Mouse (Mus musculus): ENCODE results near the gene Cdk17. TPM values are rescaled to one million over a fixed set of nuclear protein-coding genes. Genes with fewer than 3 reads are reported as not detected.
A peak's percentile ranks its signal among the peaks of the same experiment; 100 is the strongest.
"Not testable (repeated sequence)": the region's sequence is repeated elsewhere in the genome, so short reads cannot be mapped to it uniquely, and the experiment has no call there.

Gene Cdk17
- total RNA-seq, 2 experiments from 2014 or later: 216 to 230 TPM

DNA sequence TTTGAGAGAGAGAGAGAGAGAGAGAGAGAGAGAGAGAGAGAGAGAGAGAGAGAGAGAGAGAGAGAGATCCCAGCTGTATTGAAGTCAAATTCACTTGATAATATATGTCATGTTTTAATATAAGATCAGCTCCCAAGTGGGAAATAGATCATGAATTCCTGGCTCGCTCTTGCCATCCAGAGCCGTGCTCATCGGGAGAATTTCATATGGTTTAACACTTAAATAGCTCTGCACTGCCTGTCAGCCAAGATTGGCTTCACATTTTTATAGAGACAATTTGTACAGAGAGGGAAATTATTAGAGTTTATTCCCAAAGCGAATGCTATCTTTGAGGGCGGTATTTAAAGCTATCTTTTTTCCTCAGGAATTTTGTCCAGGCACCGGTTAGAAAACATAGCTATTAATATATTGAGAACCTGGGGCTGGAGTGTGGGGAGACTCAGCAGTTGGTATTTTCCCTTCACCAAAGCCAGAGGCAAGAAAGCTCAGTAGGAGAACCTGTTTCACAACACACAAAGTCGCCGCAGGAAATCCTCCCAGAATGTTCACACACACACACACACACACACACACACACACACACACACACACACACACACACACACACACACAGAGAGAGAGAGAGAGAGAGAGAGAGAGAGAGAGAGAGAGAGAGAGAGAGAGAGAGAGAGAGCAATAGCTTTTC, 17.9 kb upstream of the Cdk17 start:
- DNase-seq (ENCODE audit: low spot score in 2 of 2): no peak

DNA sequence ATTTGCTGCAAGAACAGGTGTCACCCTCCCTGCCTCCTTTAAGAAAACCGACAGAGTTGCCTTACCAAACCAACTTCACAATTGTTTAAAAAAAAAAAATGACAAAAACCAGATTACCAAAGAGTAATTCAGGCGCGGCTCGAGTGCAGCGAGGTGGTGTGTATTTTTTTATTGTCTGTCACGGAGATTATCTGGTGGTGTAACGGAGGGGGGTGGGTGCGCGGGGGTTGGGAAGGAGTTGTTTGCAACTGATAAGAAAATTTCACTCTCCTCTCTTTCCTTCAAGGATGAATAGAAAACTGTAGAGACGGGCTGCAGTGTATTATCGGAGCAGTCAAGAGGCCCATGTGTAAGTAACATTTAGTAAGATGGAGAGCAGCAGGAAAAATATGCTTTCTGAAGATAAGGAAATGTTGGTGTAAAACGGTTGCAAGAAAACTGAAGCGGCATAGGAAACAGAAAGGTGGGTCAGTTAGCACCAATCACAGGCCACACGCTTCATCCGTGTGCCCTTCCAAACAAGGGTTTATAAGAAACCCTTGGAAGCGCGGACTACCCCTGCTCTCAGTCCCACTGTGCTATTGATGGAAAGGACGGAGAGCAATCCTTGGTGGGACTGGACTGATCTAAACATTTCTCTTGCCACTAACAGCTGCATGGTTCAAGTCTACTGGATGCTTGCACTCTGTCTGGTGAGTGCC, 17.2 kb upstream of the Cdk17 start:
- no peak for DNase-seq (ENCODE audit: low spot score in 2 of 2)

GRCm38 (mm10) chr10:93143986-93144314, 16.7 kb upstream of the Cdk17 start:
- no peak for DNase-seq (ENCODE audit: low spot score in 2 of 2)

DNA sequence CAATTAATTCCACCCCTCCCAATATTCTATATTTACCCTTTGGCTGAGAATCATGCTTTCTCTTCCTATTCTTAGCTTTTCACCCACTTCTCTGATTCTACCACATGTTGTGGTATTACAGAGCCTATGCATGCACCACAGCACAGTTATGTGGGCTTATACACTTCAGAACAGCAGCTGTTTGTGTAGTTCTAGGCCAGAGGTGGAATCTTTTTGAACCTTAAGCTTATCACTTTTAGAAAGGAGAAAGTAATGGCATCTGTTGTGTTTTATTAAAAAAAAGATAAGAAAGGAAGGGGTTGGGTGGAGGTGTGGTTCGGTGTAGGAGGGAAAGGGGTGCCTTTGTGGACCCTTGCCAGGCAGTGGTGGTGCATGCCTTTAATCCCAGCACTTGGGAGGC, 16.1 kb upstream of the Cdk17 start:
- DNase-seq (ENCODE audit: low spot score in 2 of 2): no peak

DNA sequence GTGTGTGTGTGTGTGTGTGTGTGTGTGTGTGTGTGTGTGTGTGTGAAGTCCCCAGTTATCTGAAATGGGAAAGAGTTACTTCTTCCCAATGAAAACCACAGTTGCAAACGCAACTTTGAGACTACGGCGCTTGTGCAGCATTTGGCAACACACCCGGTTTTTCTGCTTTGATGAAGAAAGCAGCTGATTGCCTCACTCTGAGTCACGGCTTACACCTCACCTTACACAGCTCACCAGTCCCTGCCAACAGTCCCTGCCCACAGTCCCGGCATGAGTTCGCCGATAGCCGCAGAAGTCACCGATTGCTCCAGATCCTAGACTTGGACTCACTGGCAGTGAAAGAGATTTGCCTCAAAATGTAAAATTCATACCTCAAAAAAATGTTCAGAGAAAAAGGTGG, 15.6 kb upstream of the Cdk17 start:
- peak in 1 of 2 experiments; percentile 51 for DNase-seq (ENCODE audit: low spot score in 2 of 2)

GRCm38 (mm10) chr10:93146601-93147000, 14.1 kb upstream of the Cdk17 start:
- DNase-seq (ENCODE audit: low spot score in 2 of 2): no peak

GRCm38 (mm10) chr10:93147691-93148090, 13.0 kb upstream of the Cdk17 start:
- no peak for DNase-seq (ENCODE audit: low spot score in 2 of 2)

GRCm38 (mm10) chr10:93149597-93149996, 11.1 kb upstream of the Cdk17 start:
- no peak for DNase-seq (ENCODE audit: low spot score in 2 of 2)

- DNase-seq (ENCODE audit: low spot score in 2 of 2): no peak
Observed at GRCm38 (mm10) chr10:93151775-93152174, 8.9 kb upstream of the Cdk17 start.

DNA sequence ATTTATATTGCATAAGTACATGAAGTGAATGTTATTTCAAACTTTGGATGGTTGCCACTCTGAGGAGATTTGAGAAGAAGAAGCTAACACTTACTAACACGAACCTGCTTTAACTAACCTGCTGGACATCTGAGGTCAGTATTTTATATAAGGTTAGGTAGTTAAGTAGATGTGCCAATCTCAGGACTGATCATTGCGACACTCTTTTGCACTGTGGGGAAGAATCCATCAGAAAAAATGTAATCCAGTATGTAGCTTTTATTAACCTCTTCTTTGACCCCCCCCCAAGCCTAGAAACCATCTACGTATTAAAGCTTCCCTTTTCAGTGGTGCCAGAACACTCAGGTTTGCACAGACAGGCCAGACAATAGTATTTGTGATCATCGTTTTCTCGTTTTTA, 8.0 kb upstream of the Cdk17 start:
- DNase-seq (ENCODE audit: low spot score in 2 of 2): no peak

DNA sequence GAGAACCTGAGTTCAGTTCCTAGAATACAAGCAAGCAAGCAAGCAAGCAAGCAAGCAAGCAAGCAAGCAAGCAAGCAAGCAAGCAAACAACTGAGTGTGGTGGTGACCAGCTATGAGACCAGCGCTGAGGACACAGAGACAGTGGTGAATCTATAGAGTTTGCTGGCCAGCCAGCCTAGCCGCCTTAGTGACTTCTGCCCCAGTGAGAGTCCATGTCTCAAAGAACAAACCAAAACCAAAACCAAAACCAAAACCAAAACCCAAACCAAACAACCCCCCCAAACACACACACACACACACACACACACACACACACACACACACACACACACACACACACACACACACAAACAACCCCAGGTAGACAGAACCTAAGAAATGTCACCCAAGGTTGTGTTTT, 7.3 kb upstream of the Cdk17 start:
- DNase-seq (ENCODE audit: low spot score in 2 of 2): not testable (repeated sequence)

- DNase-seq (ENCODE audit: low spot score in 2 of 2): no peak
Observed at GRCm38 (mm10) chr10:93159651-93160496, 801 bp upstream of the Cdk17 start.

- peak; percentile 77 to 86 for DNase-seq (ENCODE audit: low spot score in 2 of 2)
Observed at GRCm38 (mm10) chr10:93160497-93160806, 223 bp upstream of the Cdk17 start.

GRCm38 (mm10) chr10:93161511-93162275, 1.0 kb downstream of the Cdk17 start:
- DNase-seq (ENCODE audit: low spot score in 2 of 2): peak; percentile 35 to 62

DNA sequence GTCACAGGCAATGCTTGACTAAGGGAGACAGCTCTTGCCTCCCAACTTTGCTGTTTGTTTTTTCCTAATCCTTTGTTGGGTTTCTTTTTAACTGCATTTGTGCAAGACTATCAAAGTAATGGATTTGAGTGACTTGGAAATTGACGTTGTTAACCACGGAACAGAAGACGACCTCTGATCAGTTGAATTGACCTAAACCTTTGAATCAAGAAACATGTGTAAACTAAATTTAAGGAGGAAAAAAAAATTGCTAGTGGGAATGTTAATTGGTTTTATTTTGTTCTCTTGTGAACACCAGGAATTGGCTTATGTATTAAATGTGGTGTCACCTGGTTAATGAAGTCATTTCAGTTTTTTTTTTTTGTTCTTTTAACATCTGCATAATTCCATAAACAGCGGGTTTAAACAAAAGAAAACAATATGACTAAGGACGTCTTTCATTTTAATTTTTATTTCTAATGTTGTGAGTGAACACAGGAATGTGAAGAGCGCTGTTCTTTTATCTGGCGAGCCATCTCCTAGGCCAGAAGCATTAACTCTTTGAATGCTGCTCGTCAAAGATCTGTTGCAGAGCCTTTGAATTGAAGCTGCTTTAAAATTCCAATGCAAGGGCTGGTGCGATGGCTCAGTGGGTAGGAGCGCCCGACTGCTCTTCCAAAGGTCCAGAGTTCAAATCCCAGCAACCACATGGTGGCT, 1.7 kb downstream of the Cdk17 start:
- DNase-seq (ENCODE audit: low spot score in 2 of 2): no peak

- DNase-seq (ENCODE audit: low spot score in 2 of 2): no peak
Observed at GRCm38 (mm10) chr10:93162972-93163660, 2.4 kb downstream of the Cdk17 start.

- no peak for DNase-seq (ENCODE audit: low spot score in 2 of 2)
Observed at GRCm38 (mm10) chr10:93163711-93164488, 3.2 kb downstream of the Cdk17 start.

DNA sequence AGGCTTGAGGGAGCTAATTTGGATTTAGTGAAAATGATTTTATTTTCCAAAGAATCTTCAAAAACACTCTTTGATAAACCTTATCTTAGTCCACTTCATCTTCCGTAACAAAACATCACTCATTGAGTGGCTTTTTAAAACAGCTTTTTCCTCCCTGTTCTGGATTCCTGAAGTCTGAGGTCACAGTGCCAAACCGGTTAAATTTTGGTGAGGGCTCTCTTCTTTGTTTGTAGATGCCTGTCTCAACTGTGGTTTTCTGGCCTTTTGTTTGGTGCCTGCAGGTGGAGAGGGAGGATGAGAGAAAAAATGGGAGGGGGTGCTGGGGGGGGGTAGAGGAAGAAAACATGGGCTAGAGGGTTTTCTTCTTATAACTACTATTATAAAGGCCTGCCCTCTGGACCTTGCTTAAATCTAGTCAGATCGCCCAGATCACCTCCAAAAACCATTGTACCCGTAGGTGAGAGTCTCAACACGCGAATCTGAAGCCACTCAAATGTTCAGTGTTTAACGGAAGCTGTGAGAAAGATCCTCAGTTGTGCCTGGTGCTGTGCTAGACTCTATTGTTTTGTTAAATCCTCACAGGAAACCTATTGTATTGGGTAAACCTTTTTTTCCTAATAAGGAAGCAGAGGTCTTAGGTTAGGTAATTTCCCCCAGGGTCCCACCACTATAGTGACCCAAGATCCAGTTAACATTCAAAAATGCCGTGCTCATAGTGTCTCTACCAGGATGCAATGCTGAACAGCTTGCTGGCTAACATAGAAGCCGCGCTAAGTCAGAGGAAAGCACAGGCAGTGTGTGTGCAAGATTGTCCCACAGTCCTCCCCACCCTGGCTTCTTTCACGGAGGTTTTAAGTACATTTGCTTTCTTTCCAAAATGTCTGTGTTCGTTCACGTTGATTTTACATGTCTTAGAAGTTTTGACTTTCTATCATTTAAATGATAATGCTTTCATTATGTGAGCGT, 5.0 kb downstream of the Cdk17 start:
- no peak for DNase-seq (ENCODE audit: low spot score in 2 of 2)

All from layer of hippocampus, adult 18-20 months (tissue).